Mouse (Mus musculus) embryonic stem cell, embryonic (primary cell): ENCODE measurements around the gene Mpst.

Source experiments
- CTCF ChIA-PET, 4 experiments: fragments of 300-600 bp in 2 of 4; fragments of 350-600 bp in 2 of 4; sonication (Branson Sonifier 250); formaldehyde crosslinking; loops; one replicate each; lab custom pipeline; 2022; ENCODE audit warnings: inconsistent platforms in 2 of 4; lab: Charles Lee
- POLR2A ChIA-PET, 4 experiments: fragments of 300-600 bp in 2 of 4; fragments of 350-600 bp in 2 of 4; sonication (Branson Sonifier 250); formaldehyde crosslinking; loops; one replicate each; lab custom pipeline; 2022; ENCODE audit warnings: antibody characterized with exemption in 4 of 4, inconsistent platforms in 1 of 4; lab: Charles Lee

The Mpst gene

DNA sequence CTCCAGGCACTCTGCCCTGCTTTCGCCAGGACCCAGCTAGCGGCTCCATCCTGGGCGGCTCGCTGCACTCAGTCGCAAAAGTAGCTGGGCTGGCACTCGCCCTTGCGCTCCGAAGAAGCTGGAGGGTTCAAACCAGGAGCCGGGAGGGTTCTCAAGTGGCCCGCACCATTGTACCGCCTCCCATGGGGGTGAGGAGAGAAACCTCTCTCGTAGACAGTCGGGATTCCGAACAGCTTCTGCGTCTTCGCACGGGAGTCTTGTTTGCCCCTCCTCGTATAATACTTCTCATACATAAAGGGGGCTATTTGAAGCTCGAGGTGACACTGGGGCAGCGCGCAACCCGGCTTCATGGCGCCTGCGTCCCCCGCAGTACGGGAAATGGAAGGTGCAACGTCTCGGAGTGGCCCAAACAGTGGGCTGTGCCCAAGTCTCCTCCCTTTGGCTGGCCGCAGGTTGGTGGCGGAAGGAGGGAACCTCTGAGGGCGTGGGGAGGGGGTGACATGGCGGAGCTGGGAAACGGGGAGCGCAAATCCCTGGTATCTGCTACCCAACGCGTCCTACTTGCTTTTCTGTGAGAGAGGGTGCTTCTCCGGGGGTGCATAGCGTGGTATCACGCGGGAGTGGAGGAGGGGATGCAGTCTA lies at the start of gene Mpst:
Gene Mpst (plus strand): TSS at position 124 of the 642 bp plus-strand sequence.
- ChIA-PET POLR2A (interaction anchor here (0.5 to 4.3 kb wide), 72 partner anchors 8 to 1106 kb away, joined by 3 to 128 read pairs (median 4); partner anchors contain the start of genes Kctd17 (in 3 of the 4), Cacng2 (in 2 of the 4), Eif3d (in 2 of the 4) and Tex33 (in 2 of the 4)), CTCF (interaction anchor here in 2 of 4 experiments (0.7 to 2.6 kb wide), 17 partner anchors 14 to 373 kb away, joined by 3 to 14 read pairs (median 5); partner anchors contain the start of gene Kctd17 (in 1 of the 2))

- POLR2A ChIA-PET = interaction anchor here in 1 of 4 experiments (0.8 kb wide), 1 partner anchor 40 kb away, joined by 4 read pairs; the partner anchor contains the start of genes Mpst and Tst
- CTCF ChIA-PET = interaction anchor here in 3 of 4 experiments (0.6 to 1.3 kb wide), 4 partner anchors 59 to 817 kb away, joined by 3 to 5 read pairs (median 4); no protein-coding TSS in a partner anchor
These were observed 40.3 kb upstream of the Mpst start for GRCm38 (mm10) chr15:78365916-78366315.

DNA sequence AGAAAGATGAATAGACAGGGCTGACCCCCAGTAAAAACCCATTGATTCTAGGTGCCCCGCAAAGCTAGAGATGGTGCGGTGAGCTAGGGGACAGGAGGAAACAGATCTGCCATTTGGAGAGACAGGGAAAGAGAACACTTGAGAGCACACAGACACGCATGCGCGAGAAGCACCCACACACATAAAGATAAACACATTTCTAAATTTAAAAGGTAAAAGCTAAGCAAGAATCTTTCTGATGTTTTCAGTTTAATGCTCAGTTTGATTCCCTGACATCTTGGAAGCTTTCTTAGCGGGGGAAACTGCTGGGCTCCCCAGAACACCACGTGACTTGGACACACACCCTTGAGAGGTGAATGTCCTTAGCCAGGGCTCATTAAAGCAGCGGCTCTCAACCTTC lies 39.3 kb upstream of the Mpst start:
- ChIA-PET CTCF (interaction anchor here in 2 of 4 experiments (1.0 to 1.3 kb wide), 2 partner anchors 58 to 127 kb away, joined by 3 to 5 read pairs; no protein-coding TSS in a partner anchor), POLR2A (no interaction called here)

GRCm38 (mm10) chr15:78367811-78368210 lies 38.4 kb upstream of the Mpst start:
- POLR2A ChIA-PET = no interaction called here

GRCm38 (mm10) chr15:78368926-78369346 lies 37.3 kb upstream of the Mpst start:
- POLR2A ChIA-PET = interaction anchor here in 2 of 4 experiments (0.6 to 1.0 kb wide), 2 partner anchors 8 to 38 kb away, joined by 3 to 5 read pairs; partner anchors contain the start of gene Mpst (in 1 of the 2)
- CTCF ChIA-PET = interaction anchor here (0.6 to 2.2 kb wide), 26 partner anchors 9 to 398 kb away, joined by 3 to 12 read pairs (median 3); partner anchors contain the start of genes Csf2rb (in 1 of the 4), Eif3d (in 1 of the 4), Mpst (in 1 of the 4) and Tst (in 1 of the 4)

More at GRCm38 (mm10) chr15:78367811-78368210, 38.4 kb upstream of the Mpst start:
- CTCF ChIA-PET = interaction anchor here in 3 of 4 experiments (0.8 to 1.7 kb wide), 4 partner anchors 56 to 386 kb away, joined by 3 to 6 read pairs (median 4); no protein-coding TSS in a partner anchor

- ChIA-PET POLR2A (interaction anchor here in 1 of 4 experiments (0.6 to 1.2 kb wide), 2 partner anchors 37 to 453 kb away, joined by 4 to 5 read pairs; partner anchors contain the start of gene Mpst), CTCF (interaction anchor here in 3 of 4 experiments (0.9 to 2.2 kb wide), 6 partner anchors 8 to 130 kb away, joined by 3 to 12 read pairs (median 4); no protein-coding TSS in a partner anchor)
These were observed 36.6 kb upstream of the Mpst start for GRCm38 (mm10) chr15:78369641-78370040.

DNA sequence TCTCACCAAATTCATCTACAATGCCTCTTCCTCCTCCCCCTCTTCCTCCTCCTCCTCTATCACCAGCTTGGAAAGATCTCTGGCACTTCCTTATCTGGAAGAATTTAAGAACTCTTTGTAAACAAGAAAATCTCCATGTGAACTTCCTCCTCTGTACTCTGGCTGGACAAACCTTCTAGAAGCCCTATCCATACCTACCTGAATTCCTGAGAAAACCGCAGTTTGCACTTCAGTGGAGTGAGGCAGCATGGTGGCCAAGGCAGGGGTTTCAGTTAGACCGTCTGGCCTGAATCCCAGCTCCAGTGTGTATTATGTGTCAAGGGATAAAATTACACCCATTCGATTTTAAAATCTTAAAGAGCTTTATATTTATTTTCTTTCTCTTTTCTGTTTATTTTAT lies 33.4 kb upstream of the Mpst start:
- ChIA-PET POLR2A (no interaction called here), CTCF (no interaction called here)

DNA sequence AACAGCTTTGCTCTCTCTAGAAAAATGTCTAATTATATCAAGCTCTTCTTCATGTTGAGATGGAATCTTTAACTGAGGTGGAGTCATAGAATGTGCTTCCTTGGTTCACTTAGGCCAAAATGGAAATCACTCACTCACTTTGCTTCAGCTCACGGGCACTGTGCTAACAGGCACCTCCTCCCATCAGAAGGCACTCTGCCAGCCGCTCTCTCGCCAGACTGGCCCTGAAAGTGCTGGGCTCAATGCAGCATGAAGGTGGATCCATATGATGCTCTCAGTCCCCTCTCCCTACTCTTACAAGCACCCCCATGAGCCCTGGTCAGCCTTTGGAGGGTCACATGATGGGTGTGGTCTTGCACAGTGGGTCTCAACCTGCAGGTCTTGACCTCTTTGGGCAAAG lies 32.0 kb upstream of the Mpst start:
- ChIA-PET CTCF (interaction anchor here in 2 of 4 experiments (0.6 to 1.0 kb wide), 2 partner anchors 12 to 135 kb away, joined by 3 to 4 read pairs; no protein-coding TSS in a partner anchor), POLR2A (no interaction called here)

DNA sequence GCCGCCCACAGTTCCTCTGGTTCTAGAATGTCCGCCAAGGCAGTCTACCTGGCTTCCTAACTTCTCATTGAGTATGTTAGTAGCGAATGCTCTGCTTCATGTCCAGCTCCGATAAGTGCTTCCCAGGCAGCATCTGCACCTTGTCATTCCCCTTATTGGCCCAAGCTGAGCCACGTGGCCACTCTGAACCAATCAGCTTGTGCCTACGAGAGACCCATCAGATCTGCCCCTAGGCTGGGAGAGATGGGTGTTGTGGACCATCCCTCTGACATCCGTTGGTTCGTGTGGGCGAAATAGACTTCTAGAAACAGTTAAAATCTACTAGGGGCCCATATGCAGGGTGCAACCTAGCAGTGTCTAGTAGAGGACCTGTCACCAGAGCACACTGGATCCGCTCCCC lies 28.4 kb upstream of the Mpst start:
- ChIA-PET POLR2A (interaction anchor here in 3 of 4 experiments (0.6 to 1.9 kb wide), 5 partner anchors 26 to 32 kb away, joined by 3 to 11 read pairs (median 4); partner anchors contain the start of genes Mpst (in 3 of the 3) and Tst (in 2 of the 3)), CTCF (interaction anchor here (0.5 to 2.5 kb wide), 9 partner anchors 9 to 658 kb away, joined by 3 to 12 read pairs (median 4); no protein-coding TSS in a partner anchor)

DNA sequence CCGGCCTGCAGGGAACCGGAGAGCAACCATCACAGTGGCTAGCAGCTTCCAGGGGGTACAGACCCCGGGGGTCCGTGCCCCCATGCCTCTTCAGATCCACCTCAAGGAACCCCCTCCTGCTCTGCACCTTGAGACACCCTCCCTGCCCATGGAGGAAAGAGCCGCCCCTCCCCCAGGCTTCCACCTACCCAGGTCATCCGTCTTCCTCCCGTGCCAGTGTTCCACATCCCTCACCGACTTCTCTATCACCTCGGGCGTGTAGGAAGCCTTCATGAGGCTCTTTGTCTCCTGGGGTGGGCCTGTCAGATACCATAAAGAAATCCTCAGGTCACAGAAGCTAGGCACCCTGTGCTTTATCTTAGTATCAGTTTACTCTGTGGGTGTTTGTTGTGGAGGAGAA lies 27.7 kb upstream of the Mpst start:
- ChIA-PET POLR2A (interaction anchor here in 3 of 4 experiments (0.6 to 1.9 kb wide), 6 partner anchors 26 to 420 kb away, joined by 3 to 11 read pairs (median 4); partner anchors contain the start of genes Mpst (in 3 of the 3) and Tst (in 2 of the 3)), CTCF (interaction anchor here (0.7 to 2.5 kb wide), 8 partner anchors 9 to 200 kb away, joined by 3 to 12 read pairs (median 4); no protein-coding TSS in a partner anchor)

- CTCF ChIA-PET = interaction anchor here in 3 of 4 experiments (0.7 to 1.6 kb wide), 3 partner anchors 11 to 42 kb away, joined by 3 read pairs; no protein-coding TSS in a partner anchor
- POLR2A ChIA-PET = no interaction called here
These were observed 26.0 kb upstream of the Mpst start for GRCm38 (mm10) chr15:78380208-78380607.

DNA sequence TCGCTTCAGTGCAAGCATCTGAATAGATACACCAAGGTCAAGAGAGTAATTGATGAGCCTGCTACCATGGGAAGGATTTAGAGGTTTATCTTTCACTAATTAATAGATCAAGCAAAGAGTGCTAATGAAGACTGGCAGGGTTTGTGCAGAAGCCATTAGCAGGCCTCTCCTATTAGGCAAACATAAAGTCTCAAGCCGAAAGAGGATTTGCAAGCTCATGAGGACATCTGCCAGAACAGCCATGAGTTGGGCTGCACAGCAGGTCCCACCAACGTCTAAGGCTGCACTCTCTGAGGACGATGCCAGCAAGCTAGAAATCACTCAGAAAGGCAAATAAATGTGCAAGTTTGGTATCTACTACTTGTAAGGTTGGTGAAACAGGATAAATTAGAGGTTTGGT lies 25.5 kb upstream of the Mpst start:
- ChIA-PET CTCF (interaction anchor here in 2 of 4 experiments (0.8 to 1.6 kb wide), 3 partner anchors 42 to 110 kb away, joined by 3 read pairs; no protein-coding TSS in a partner anchor), POLR2A (no interaction called here)

- CTCF ChIA-PET = interaction anchor here in 1 of 4 experiments (1.2 kb wide), 1 partner anchor 62 kb away, joined by 3 read pairs; no protein-coding TSS in a partner anchor
- POLR2A ChIA-PET = interaction anchor here in 1 of 4 experiments (0.6 kb wide), 1 partner anchor 67 kb away, joined by 3 read pairs; no protein-coding TSS in a partner anchor
These were observed 24.1 kb upstream of the Mpst start for GRCm38 (mm10) chr15:78382115-78382514.

GRCm38 (mm10) chr15:78383450-78384219 lies 22.6 kb upstream of the Mpst start:
- ChIA-PET CTCF (interaction anchor here in 1 of 4 experiments (0.6 kb wide), 1 partner anchor 23 kb away, joined by 4 read pairs; no protein-coding TSS in a partner anchor), POLR2A (no interaction called here)

DNA sequence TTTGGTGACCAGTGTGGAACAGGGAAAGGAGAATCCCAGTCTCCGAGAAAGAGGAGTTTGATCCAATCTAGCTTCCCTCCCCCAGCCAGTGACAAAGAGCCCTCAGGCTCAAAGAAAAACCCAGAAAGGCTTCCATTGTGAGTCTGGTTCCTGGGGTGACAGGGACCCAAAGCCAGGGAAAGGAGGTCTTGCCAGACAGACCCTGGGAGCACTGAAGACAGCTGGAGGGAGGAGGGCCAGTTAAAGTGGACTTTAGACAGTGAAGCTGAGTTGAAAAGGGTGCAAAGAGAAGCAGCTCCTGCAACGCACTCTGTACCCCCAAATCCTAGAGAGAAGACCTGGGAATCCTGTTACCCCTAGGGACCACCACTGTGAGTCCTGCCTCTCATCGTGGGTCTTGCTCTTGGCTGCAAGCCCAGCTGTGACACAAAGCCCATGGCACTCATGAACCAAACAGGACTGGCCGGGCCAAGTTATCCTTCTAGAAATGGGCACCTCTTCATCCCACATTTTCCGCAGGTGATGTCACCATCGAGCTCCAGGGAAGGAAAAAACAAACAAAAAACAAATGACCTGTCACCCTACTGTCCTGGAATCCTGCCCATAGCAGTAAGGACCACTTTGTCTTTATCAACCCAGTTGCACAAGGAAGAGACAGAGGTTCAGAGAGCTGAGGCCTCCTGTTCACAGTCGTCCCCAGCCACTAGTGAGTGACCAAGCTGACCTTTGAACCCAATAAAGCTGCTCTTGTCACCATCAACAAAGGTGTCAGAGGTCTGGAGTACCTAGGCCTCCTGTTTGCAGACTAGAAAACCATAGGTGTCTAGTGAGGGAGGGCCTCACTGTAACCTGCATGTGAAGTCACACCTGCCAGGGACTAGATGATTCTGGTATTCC lies 21.7 kb upstream of the Mpst start:
- POLR2A ChIA-PET = no interaction called here
- CTCF ChIA-PET = no interaction called here

GRCm38 (mm10) chr15:78385564-78385963 lies 20.7 kb upstream of the Mpst start:
- ChIA-PET POLR2A (no interaction called here), CTCF (no interaction called here)

- ChIA-PET POLR2A (no interaction called here), CTCF (interaction anchor here in 1 of 4 experiments (1.0 kb wide), 1 partner anchor 32 kb away, joined by 3 read pairs; no protein-coding TSS in a partner anchor)
These were observed 15.4 kb upstream of the Mpst start for GRCm38 (mm10) chr15:78390855-78391254.
